Mouse (Mus musculus): ENCODE measurements at regions not wholly inside any gene's neighbourhood (a gene's known extent, or its start where the extent isn't known, plus 50 kb on each side); places are given as distances from the start of the nearest gene placed in this dataset.
A peak's percentile ranks its signal among the peaks of the same experiment; 100 is the strongest.

- in situ Hi-C loops (cut with MboI; ENCODE audit: low pct_ligation_motif_present, low pct_unique_long_range_greater_than_20kb, low sequenced_read_pairs): loop anchor here (25.0 kb wide), 1 partner anchor 293 kb away; the partner anchor contains the start of gene Itga8
- dilution Hi-C loops (cut with MboI; ENCODE audit: extremely low pct_ligation_motif_present, extremely low pct_unique_long_range_greater_than_20kb, low sequenced_read_pairs): no loop called here
- TF ChIP-seq CHD2 (IDR thresholded peaks at IDR 0.05; ENCODE audit: low read length): no peak
- TF ChIP-seq MEF2A (IDR thresholded peaks at IDR 0.05; ENCODE audit: borderline replicate concordance, low read depth, low read length): no peak
- TF ChIP-seq ZC3H11A (IDR thresholded peaks at IDR 0.05; ENCODE audit: low read depth, low read length): no peak
Observed at GRCm38 (mm10) chr2:12019607-12020006, 241.9 kb downstream of the Ankrd16 start.

GRCm38 (mm10) chr2:12023402-12024111 is 245.9 kb downstream of the Ankrd16 start:
- TF ChIP-seq CHD1 (IDR thresholded peaks at IDR 0.05; ENCODE audit: low read depth, low read length) (no peak), IRF4 (IDR thresholded peaks at IDR 0.05; ENCODE audit: low read depth, low read length) (no peak)
- no peak overlapping the region for H3K9ac ChIP-seq (ENCODE audit: insufficient read depth, low read depth)
- dilution Hi-C loops (cut with MboI; ENCODE audit: extremely low pct_ligation_motif_present, extremely low pct_unique_long_range_greater_than_20kb, low sequenced_read_pairs) (no loop called here), in situ Hi-C loops (cut with MboI; ENCODE audit: low pct_ligation_motif_present, low pct_unique_long_range_greater_than_20kb, low sequenced_read_pairs) (loop anchor here (25.0 kb wide), 1 partner anchor 289 kb away; the partner anchor contains the start of gene Itga8)
- H3K36me3 ChIP-seq (replicated peaks in 1 of 2; ENCODE audit: control insufficient read depth in 1 of 2, insufficient read depth in 1 of 2, low read length in 1 of 2): no peaks in the 10 kb centered on the region
- H3K4me1 ChIP-seq (ENCODE audit: control insufficient read depth in 1 of 2, insufficient read depth in 2 of 2): no peaks in the 10 kb centered on the region
- H3K79me2 ChIP-seq (replicated peaks; ENCODE audit: control insufficient read depth, extremely low read depth, insufficient read depth, poor library complexity, severe bottlenecking): no peaks in the 10 kb centered on the region
- peak overlapping the region; percentile 21 for H3K4me2 ChIP-seq (ENCODE audit: insufficient read depth, low read depth, poor library complexity, severe bottlenecking)
- DNase-seq (ENCODE audit: extremely low read depth): no peak
- H3K27me3 ChIP-seq (replicated peaks): no peaks in the 10 kb centered on the region
- H3K4me3 ChIP-seq (replicated peaks in 1 of 3; ENCODE audit: low read depth in 2 of 3, low read length in 2 of 3, poor library complexity in 1 of 3): no peak overlapping the region
- H3K27ac ChIP-seq (ENCODE audit: insufficient read depth, low read depth): no peak overlapping the region
- H3K9me3 ChIP-seq (replicated peaks; ENCODE audit: low read length): no peaks in the 10 kb centered on the region

More at GRCm38 (mm10) chr2:12019607-12020006, 241.9 kb downstream of the Ankrd16 start:
- DNase-seq (ENCODE audit: extremely low read depth): no peak
- no peak overlapping the region for H3K4me3 ChIP-seq (replicated peaks in 1 of 3; ENCODE audit: low read depth in 2 of 3, low read length in 2 of 3, poor library complexity in 1 of 3)
- H3K9me3 ChIP-seq (replicated peaks; ENCODE audit: low read length): no peaks in the 10 kb centered on the region
- no peak overlapping the region for H3K9ac ChIP-seq (ENCODE audit: insufficient read depth, low read depth)
- H3K36me3 ChIP-seq (replicated peaks in 1 of 2; ENCODE audit: control insufficient read depth in 1 of 2, insufficient read depth in 1 of 2, low read length in 1 of 2): no peaks in the 10 kb centered on the region
- no peaks in the 10 kb centered on the region for H3K27me3 ChIP-seq (replicated peaks)
- no peaks in the 10 kb centered on the region for H3K79me2 ChIP-seq (replicated peaks; ENCODE audit: control insufficient read depth, extremely low read depth, insufficient read depth, poor library complexity, severe bottlenecking)
- H3K4me2 ChIP-seq (ENCODE audit: insufficient read depth, low read depth, poor library complexity, severe bottlenecking): no peak overlapping the region
- H3K27ac ChIP-seq (ENCODE audit: insufficient read depth, low read depth): no peak overlapping the region
- no peaks in the 10 kb centered on the region for H3K4me1 ChIP-seq (ENCODE audit: control insufficient read depth in 1 of 2, insufficient read depth in 2 of 2)

GRCm38 (mm10) chr2:12026220-12026619 is 248.5 kb downstream of the Ankrd16 start:
- H3K4me1 ChIP-seq (ENCODE audit: control insufficient read depth in 1 of 2, insufficient read depth in 2 of 2): no peaks in the 10 kb centered on the region
- in situ Hi-C loops (cut with MboI; ENCODE audit: low pct_ligation_motif_present, low pct_unique_long_range_greater_than_20kb, low sequenced_read_pairs) (no loop called here), dilution Hi-C loops (cut with MboI; ENCODE audit: extremely low pct_ligation_motif_present, extremely low pct_unique_long_range_greater_than_20kb, low sequenced_read_pairs) (no loop called here)
- no peak overlapping the region for H3K4me3 ChIP-seq (replicated peaks in 1 of 3; ENCODE audit: low read depth in 2 of 3, low read length in 2 of 3, poor library complexity in 1 of 3)
- H3K4me2 ChIP-seq (ENCODE audit: insufficient read depth, low read depth, poor library complexity, severe bottlenecking): no peak overlapping the region
- no peaks in the 10 kb centered on the region for H3K9me3 ChIP-seq (replicated peaks; ENCODE audit: low read length)
- TF ChIP-seq CTCF (conservative IDR thresholded peaks at IDR 0.05 in 1 of 2, IDR thresholded peaks at IDR 0.05 in 1 of 2; ENCODE audit: low read depth in 2 of 2, low read length in 2 of 2) (peak in 1 of 2 experiments; percentile 20; a peak in 1 of 4 replicates), ELF1 (IDR thresholded peaks at IDR 0.05; ENCODE audit: low read depth, low read length) (no peak)
- H3K27ac ChIP-seq (ENCODE audit: insufficient read depth, low read depth): no peak overlapping the region
- H3K27me3 ChIP-seq (replicated peaks): no peaks in the 10 kb centered on the region
- peak; percentile 10 for DNase-seq (ENCODE audit: extremely low read depth)
- no peaks in the 10 kb centered on the region for H3K36me3 ChIP-seq (replicated peaks in 1 of 2; ENCODE audit: control insufficient read depth in 1 of 2, insufficient read depth in 1 of 2, low read length in 1 of 2)
- no peak overlapping the region for H3K9ac ChIP-seq (ENCODE audit: insufficient read depth, low read depth)
- H3K79me2 ChIP-seq (replicated peaks; ENCODE audit: control insufficient read depth, extremely low read depth, insufficient read depth, poor library complexity, severe bottlenecking): no peaks in the 10 kb centered on the region

Measured in CH12.LX (cell line).